Mouse (Mus musculus) embryo, embryonic 11 days (tissue): ENCODE data around the gene Arhgef16.

Experiments used
- DNase-seq: peaks from one replicate; pipeline ENCODE4 v3.0.0-alpha.2; 2015

Arhgef16 gene

GRCm38 (mm10) chr4:154301466-154301881, at the start of gene Arhgef16:
Gene Arhgef16, minus strand, starts transcription at chr4:154301676.
- peak; percentile 70 for DNase-seq

GRCm38 (mm10) chr4:154348197-154348786, 46.8 kb upstream of the Arhgef16 start:
- peak; percentile 24 for DNase-seq

GRCm38 (mm10) chr4:154346731-154347522, 45.5 kb upstream of the Arhgef16 start:
- DNase-seq, result peak; percentile 75

GRCm38 (mm10) chr4:154336650-154337049, 35.2 kb upstream of the Arhgef16 start:
- peak; percentile 63 for DNase-seq

- peak; percentile 34 for DNase-seq
Measured at GRCm38 (mm10) chr4:154335761-154336160, 34.3 kb upstream of the Arhgef16 start, which contains the start of gene B230104I21Rik. Gene B230104I21Rik, plus strand, starts transcription at chr4:154336127.

- peak; percentile 72 for DNase-seq
Measured at GRCm38 (mm10) chr4:154334699-154335402, 33.4 kb upstream of the Arhgef16 start.

- no peak for DNase-seq
Measured at GRCm38 (mm10) chr4:154333300-154333699, 31.8 kb upstream of the Arhgef16 start.

GRCm38 (mm10) chr4:154331271-154331670, 29.8 kb upstream of the Arhgef16 start:
- peak; percentile 69 for DNase-seq

GRCm38 (mm10) chr4:154330001-154330400, 28.5 kb upstream of the Arhgef16 start:
- no peak for DNase-seq

GRCm38 (mm10) chr4:154328836-154329235, 27.4 kb upstream of the Arhgef16 start:
- peak; percentile 82 for DNase-seq

- DNase-seq, result no peak
Measured at GRCm38 (mm10) chr4:154328431-154328830, 27.0 kb upstream of the Arhgef16 start.

GRCm38 (mm10) chr4:154325410-154325809, 23.9 kb upstream of the Arhgef16 start:
- DNase-seq, result no peak

- DNase-seq, result no peak
Measured at GRCm38 (mm10) chr4:154313622-154313967, 12.1 kb upstream of the Arhgef16 start.

- peak; percentile 31 for DNase-seq
Measured at GRCm38 (mm10) chr4:154312935-154313621, 11.6 kb upstream of the Arhgef16 start.

- no peak for DNase-seq
Measured at GRCm38 (mm10) chr4:154312143-154312812, 10.8 kb upstream of the Arhgef16 start.

GRCm38 (mm10) chr4:154310576-154311262, 9.2 kb upstream of the Arhgef16 start:
- DNase-seq, result no peak

- no peak for DNase-seq
Measured at GRCm38 (mm10) chr4:154309131-154309530, 7.7 kb upstream of the Arhgef16 start.

- DNase-seq, result peak; percentile 53
Measured at GRCm38 (mm10) chr4:154299541-154300271, 1.8 kb downstream of the Arhgef16 start.

- DNase-seq, result peak; percentile 65
Measured at GRCm38 (mm10) chr4:154297761-154298160, 3.7 kb downstream of the Arhgef16 start.

GRCm38 (mm10) chr4:154294262-154294731, 7.2 kb downstream of the Arhgef16 start:
- peak; percentile 32 for DNase-seq

- no peak for DNase-seq
Measured at GRCm38 (mm10) chr4:154293735-154294201, 7.7 kb downstream of the Arhgef16 start.
